Mouse (Mus musculus) CH12.LX (cell line): Measurements from ENCODE around the gene Plxdc1.

Source experiments
- EP300 ChIP-seq: IDR thresholded peaks from 2 replicates; pipeline ENCODE4 v1.6.1; 2011; ENCODE audit warnings: low read length, improper control_type of control experiment
- MAZ ChIP-seq: IDR thresholded peaks from 2 replicates; pipeline ENCODE4 v1.6.1; 2012; ENCODE audit warnings: low read depth, mild to moderate bottlenecking, inconsistent platforms, low read length, improper control_type of control experiment, moderate library complexity
- USF1 ChIP-seq: IDR thresholded peaks from 2 replicates; pipeline ENCODE4 v1.6.1; 2014; ENCODE audit warnings: low read depth, mild to moderate bottlenecking, inconsistent platforms, low read length, improper control_type of control experiment

DNA sequence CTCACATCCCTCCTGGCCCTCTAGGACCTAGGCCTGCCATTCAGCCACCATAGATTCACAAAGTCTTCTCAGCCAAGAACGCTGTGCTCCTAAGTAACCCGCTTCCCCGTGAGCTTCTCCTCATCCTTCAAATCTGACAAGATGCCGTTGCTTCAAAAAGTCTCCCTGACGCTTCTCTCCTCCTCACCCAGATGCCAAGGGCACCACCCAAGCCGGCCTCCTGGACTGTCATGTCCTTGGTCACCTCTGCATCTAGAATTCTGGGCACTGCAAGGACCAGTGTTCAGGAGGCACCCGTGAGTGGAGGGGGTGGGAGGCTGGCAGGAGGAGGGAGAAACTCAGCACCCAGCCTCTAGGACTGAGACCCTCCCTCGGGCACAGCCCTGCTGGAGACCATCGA lies 3.5 kb downstream of the Plxdc1 start:
- TF ChIP-seq USF1, result no peak
- TF ChIP-seq MAZ, result no peak
- no peak for TF ChIP-seq EP300
